Mouse (Mus musculus) small intestine, adult 2 months (tissue): ENCODE data around the gene Abcb10.

Source experiments
- CTCF ChIP-seq: fragments of 200-500 bp; IDR thresholded peaks from 2 replicates; pipeline ENCODE4 v1.5.1; 2012; ENCODE audit warnings: low read depth, mild to moderate bottlenecking, control low read depth, inconsistent platforms, low read length, moderate library complexity, mixed read lengths; ENCODE audit not compliant: insufficient replicate concordance, insufficient read length; ENCODE audit errors: extremely low read depth
- POLR2A ChIP-seq: fragments of 200-500 bp; IDR thresholded peaks from 2 replicates; pipeline ENCODE4 v1.6.1; 2012; ENCODE audit warnings: low read depth, mild to moderate bottlenecking, control low read depth, inconsistent platforms, low read length, moderate library complexity

- TF ChIP-seq CTCF (no peak), POLR2A (no peak)
Measured at GRCm38 (mm10) chr8:124007829-124008228, 24.9 kb upstream of the Abcb10 start.
